Mouse (Mus musculus): ENCODE results near the gene Fa2h. TPM values are rescaled to one million over a fixed set of nuclear protein-coding genes. Genes with fewer than 3 reads are reported as not detected.
"Not testable (repeated sequence)": the region's sequence is repeated elsewhere in the genome, so short reads cannot be mapped to it uniquely, and the experiment has no call there.

Fa2h gene
- polyA plus RNA-seq, 1 experiment from 2014 or later, result 0.09 TPM

- DNase-seq (ENCODE audit: low spot score), result no peak
- H3K4me2 ChIP-seq (ENCODE audit: low read depth, low read length, severe bottlenecking), result no peak overlapping the region
- H3K27me3 ChIP-seq (ENCODE audit: control insufficient read depth, insufficient read depth, low read length), result no peaks in the 10 kb centered on the region
- H3K4me3 ChIP-seq (ENCODE audit: low read depth, low read length), result no peak overlapping the region
- H3K9me3 ChIP-seq (ENCODE audit: control insufficient read depth, low read length), result no peaks in the 10 kb centered on the region
- no peaks in the 10 kb centered on the region for H3K36me3 ChIP-seq (ENCODE audit: control insufficient read depth, insufficient read depth, low read length)
- no peaks in the 10 kb centered on the region for H3K4me1 ChIP-seq (replicated peaks; ENCODE audit: control insufficient read depth, insufficient read depth, low read length)
- no peak for ATAC-seq (replicated peaks; ENCODE audit: low FRiP score)
- no peak overlapping the region for H3K9ac ChIP-seq (ENCODE audit: low read length)
- H3K27ac ChIP-seq (ENCODE audit: low read depth, low read length), result no peak overlapping the region
- WGBS, result 89% methylated on average over 12 of the region's 12 CpGs
Measured at GRCm38 (mm10) chr8:111314729-111315128, 78.9 kb downstream of the Fa2h start.

GRCm38 (mm10) chr8:111313961-111314360 lies 79.7 kb downstream of the Fa2h start:
- not testable (repeated sequence) for DNase-seq (ENCODE audit: low spot score); H3K36me3 ChIP-seq (ENCODE audit: control insufficient read depth, insufficient read depth, low read length); H3K4me1 ChIP-seq (replicated peaks; ENCODE audit: control insufficient read depth, insufficient read depth, low read length); H3K27me3 ChIP-seq (ENCODE audit: control insufficient read depth, insufficient read depth, low read length); H3K4me3 ChIP-seq (ENCODE audit: low read depth, low read length); H3K27ac ChIP-seq (ENCODE audit: low read depth, low read length); H3K9me3 ChIP-seq (ENCODE audit: control insufficient read depth, low read length); ATAC-seq (replicated peaks; ENCODE audit: low FRiP score); H3K4me2 ChIP-seq (ENCODE audit: low read depth, low read length, severe bottlenecking); H3K9ac ChIP-seq (ENCODE audit: low read length)
- 90% methylated on average over 6 of the region's 6 CpGs for WGBS

GRCm38 (mm10) chr8:111312758-111313162 lies 80.9 kb downstream of the Fa2h start:
- no peaks in the 10 kb centered on the region for H3K36me3 ChIP-seq (ENCODE audit: control insufficient read depth, insufficient read depth, low read length)
- no peaks in the 10 kb centered on the region for H3K4me1 ChIP-seq (replicated peaks; ENCODE audit: control insufficient read depth, insufficient read depth, low read length)
- H3K27me3 ChIP-seq (ENCODE audit: control insufficient read depth, insufficient read depth, low read length), result no peaks in the 10 kb centered on the region
- no peak overlapping the region for H3K9ac ChIP-seq (ENCODE audit: low read length)
- H3K27ac ChIP-seq (ENCODE audit: low read depth, low read length), result no peak overlapping the region
- WGBS, result 74% methylated on average over 3 of the region's 3 CpGs
- no peaks in the 10 kb centered on the region for H3K9me3 ChIP-seq (ENCODE audit: control insufficient read depth, low read length)
- no peak overlapping the region for H3K4me2 ChIP-seq (ENCODE audit: low read depth, low read length, severe bottlenecking)
- H3K4me3 ChIP-seq (ENCODE audit: low read depth, low read length), result no peak overlapping the region
- ATAC-seq (replicated peaks; ENCODE audit: low FRiP score) (no peak), DNase-seq (ENCODE audit: low spot score) (no peak)

- H3K9me3 ChIP-seq (ENCODE audit: control insufficient read depth, low read length); H3K4me1 ChIP-seq (replicated peaks; ENCODE audit: control insufficient read depth, insufficient read depth, low read length); DNase-seq (ENCODE audit: low spot score); H3K27ac ChIP-seq (ENCODE audit: low read depth, low read length); H3K36me3 ChIP-seq (ENCODE audit: control insufficient read depth, insufficient read depth, low read length); H3K9ac ChIP-seq (ENCODE audit: low read length); H3K4me2 ChIP-seq (ENCODE audit: low read depth, low read length, severe bottlenecking); H3K4me3 ChIP-seq (ENCODE audit: low read depth, low read length); ATAC-seq (replicated peaks; ENCODE audit: low FRiP score); H3K27me3 ChIP-seq (ENCODE audit: control insufficient read depth, insufficient read depth, low read length): not testable (repeated sequence)
- 92% methylated on average over 15 of the region's 15 CpGs for WGBS
Measured at GRCm38 (mm10) chr8:111310006-111310405, 83.6 kb downstream of the Fa2h start.

- no peak overlapping the region for H3K9ac ChIP-seq (ENCODE audit: low read length)
- no peak overlapping the region for H3K27ac ChIP-seq (ENCODE audit: low read depth, low read length)
- WGBS, result 20% methylated on average over 5 of the region's 5 CpGs
Measured at GRCm38 (mm10) chr8:111305031-111305730, 88.4 kb downstream of the Fa2h start.

GRCm38 (mm10) chr8:111304359-111304758 lies 89.3 kb downstream of the Fa2h start:
- Histone ChIP-seq H3K27me3 (ENCODE audit: control insufficient read depth, insufficient read depth, low read length) (no peaks in the 10 kb centered on the region), H3K36me3 (ENCODE audit: control insufficient read depth, insufficient read depth, low read length) (no peaks in the 10 kb centered on the region), H3K4me2 (ENCODE audit: low read depth, low read length, severe bottlenecking) (no peak overlapping the region), H3K4me1 (replicated peaks; ENCODE audit: control insufficient read depth, insufficient read depth, low read length) (no peaks in the 10 kb centered on the region), H3K27ac (ENCODE audit: low read depth, low read length) (no peak overlapping the region), H3K9ac (ENCODE audit: low read length) (no peak overlapping the region), H3K4me3 (ENCODE audit: low read depth, low read length) (no peak overlapping the region), H3K9me3 (ENCODE audit: control insufficient read depth, low read length) (no peaks in the 10 kb centered on the region)
- no peak for ATAC-seq (replicated peaks; ENCODE audit: low FRiP score)
- 94% methylated on average over 3 of the region's 3 CpGs for WGBS
- no peak for DNase-seq (ENCODE audit: low spot score)

More at GRCm38 (mm10) chr8:111305031-111305730, 88.4 kb downstream of the Fa2h start:
- no peak overlapping the region for H3K4me3 ChIP-seq (ENCODE audit: low read depth, low read length)
- DNase-seq (ENCODE audit: low spot score) (no peak), ATAC-seq (replicated peaks; ENCODE audit: low FRiP score) (no peak)
- no peaks in the 10 kb centered on the region for H3K27me3 ChIP-seq (ENCODE audit: control insufficient read depth, insufficient read depth, low read length)
- no peaks in the 10 kb centered on the region for H3K9me3 ChIP-seq (ENCODE audit: control insufficient read depth, low read length)
- H3K4me2 ChIP-seq (ENCODE audit: low read depth, low read length, severe bottlenecking), result no peak overlapping the region
- no peaks in the 10 kb centered on the region for H3K4me1 ChIP-seq (replicated peaks; ENCODE audit: control insufficient read depth, insufficient read depth, low read length)
- no peaks in the 10 kb centered on the region for H3K36me3 ChIP-seq (ENCODE audit: control insufficient read depth, insufficient read depth, low read length)

- WGBS, result 84% methylated on average over 5 of the region's 5 CpGs
- H3K4me2 ChIP-seq (ENCODE audit: low read depth, low read length, severe bottlenecking); H3K36me3 ChIP-seq (ENCODE audit: control insufficient read depth, insufficient read depth, low read length); H3K4me3 ChIP-seq (ENCODE audit: low read depth, low read length); H3K27me3 ChIP-seq (ENCODE audit: control insufficient read depth, insufficient read depth, low read length); ATAC-seq (replicated peaks; ENCODE audit: low FRiP score); H3K27ac ChIP-seq (ENCODE audit: low read depth, low read length); H3K9me3 ChIP-seq (ENCODE audit: control insufficient read depth, low read length); H3K4me1 ChIP-seq (replicated peaks; ENCODE audit: control insufficient read depth, insufficient read depth, low read length); DNase-seq (ENCODE audit: low spot score); H3K9ac ChIP-seq (ENCODE audit: low read length): not testable (repeated sequence)
Measured at GRCm38 (mm10) chr8:111303076-111303803, 90.4 kb downstream of the Fa2h start.

GRCm38 (mm10) chr8:111300597-111301546 lies 92.8 kb downstream of the Fa2h start:
- Histone ChIP-seq H3K4me1 (replicated peaks; ENCODE audit: control insufficient read depth, insufficient read depth, low read length) (peaks cover 4% of the 10 kb centered on the region), H3K9ac (ENCODE audit: low read length) (peak overlapping the region; percentile 47; the same call in 1 of the 2 replicates), H3K4me2 (ENCODE audit: low read depth, low read length, severe bottlenecking) (peak overlapping the region; percentile 31; the same call in 1 of the 2 replicates), H3K36me3 (ENCODE audit: control insufficient read depth, insufficient read depth, low read length) (no peaks in the 10 kb centered on the region; the same call in 1 of the 2 replicates), H3K4me3 (ENCODE audit: low read depth, low read length) (peak overlapping the region; percentile 94), H3K9me3 (ENCODE audit: control insufficient read depth, low read length) (no peaks in the 10 kb centered on the region), H3K27ac (ENCODE audit: low read depth, low read length) (peak overlapping the region; percentile 80), H3K27me3 (ENCODE audit: control insufficient read depth, insufficient read depth, low read length) (no peaks in the 10 kb centered on the region)
- no peak for DNase-seq (ENCODE audit: low spot score)
- no peak for ATAC-seq (replicated peaks; ENCODE audit: low FRiP score)
- whole genome bisulfite sequencing, result 68% methylated on average over 11 of the region's 11 CpGs
